Mouse (Mus musculus) kidney, adult 2 months (tissue): ENCODE results near the gene Apom.

ENCODE experiments used
- CTCF ChIP-seq: fragments of 200-500 bp; conservative IDR thresholded peaks from 2 replicates; pipeline ENCODE4 v1.5.1; 2011; ENCODE audit warnings: low read depth, mild to moderate bottlenecking, control low read depth, low read length, moderate library complexity, mixed read lengths; ENCODE audit not compliant: insufficient read depth, insufficient read length
- POLR2A ChIP-seq: fragments of 200-500 bp; IDR thresholded peaks from one replicate; pipeline ENCODE4 v1.6.1; 2011; ENCODE audit warnings: low read depth, low read length, control low read depth

- TF ChIP-seq CTCF (no peak), POLR2A (no peak)
These were observed 6.8 kb downstream of the Apom start for GRCm38 (mm10) chr17:35125081-35125480.
